Mouse (Mus musculus) megakaryocyte, embryonic 14.5 days (primary cell): ENCODE results near the gene Herc2.

Experiments
- FLI1 ChIP-seq: IDR thresholded peaks from 2 replicates; pipeline ENCODE4 v1.6.1; 2012; ENCODE audit warnings: low read length, inconsistent platforms, mixed read lengths
- GATA1 ChIP-seq: IDR thresholded peaks from 3 replicates; pipeline ENCODE4 v1.6.1; 2012; ENCODE audit warnings: mixed read lengths, low read length, inconsistent platforms, borderline replicate concordance

GRCm38 (mm10) chr7:56168713-56169112, 118.7 kb downstream of the Herc2 start:
- no peak for TF ChIP-seq GATA1
- TF ChIP-seq FLI1, result no peak
